Mouse (Mus musculus): ENCODE results near the gene Samsn1. TPM values are rescaled to one million over a fixed set of nuclear protein-coding genes. Genes with fewer than 3 reads are reported as not detected.

The Samsn1 gene
- polyA plus RNA-seq, 1 experiment from 2014 or later = 26.5 TPM

DNA sequence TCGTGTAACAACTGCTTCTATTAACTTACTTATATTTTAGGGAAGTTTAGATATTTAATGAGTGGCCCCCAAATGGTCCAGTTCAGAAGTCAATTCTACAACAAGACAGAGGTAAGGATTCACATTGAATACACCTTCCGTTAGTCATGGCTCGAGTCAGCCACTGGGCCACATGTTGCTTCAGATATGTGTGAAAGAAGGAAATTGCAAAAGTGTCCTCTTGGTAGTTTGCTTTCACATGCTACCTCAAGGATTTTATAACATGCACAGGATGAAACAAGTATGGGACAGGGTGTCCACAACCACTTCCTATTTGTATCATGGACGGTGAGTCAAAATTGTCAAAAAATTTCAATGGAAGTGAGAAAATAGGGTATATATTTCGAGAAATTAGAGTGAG, 110.0 kb downstream of the Samsn1 start:
- no peaks in the 10 kb centered on the region for H3K36me3 ChIP-seq (ENCODE audit: inconsistent target)
- WGBS (ENCODE audit: missing documents) = 34% methylated on average over 5 of the region's 5 CpGs

DNA sequence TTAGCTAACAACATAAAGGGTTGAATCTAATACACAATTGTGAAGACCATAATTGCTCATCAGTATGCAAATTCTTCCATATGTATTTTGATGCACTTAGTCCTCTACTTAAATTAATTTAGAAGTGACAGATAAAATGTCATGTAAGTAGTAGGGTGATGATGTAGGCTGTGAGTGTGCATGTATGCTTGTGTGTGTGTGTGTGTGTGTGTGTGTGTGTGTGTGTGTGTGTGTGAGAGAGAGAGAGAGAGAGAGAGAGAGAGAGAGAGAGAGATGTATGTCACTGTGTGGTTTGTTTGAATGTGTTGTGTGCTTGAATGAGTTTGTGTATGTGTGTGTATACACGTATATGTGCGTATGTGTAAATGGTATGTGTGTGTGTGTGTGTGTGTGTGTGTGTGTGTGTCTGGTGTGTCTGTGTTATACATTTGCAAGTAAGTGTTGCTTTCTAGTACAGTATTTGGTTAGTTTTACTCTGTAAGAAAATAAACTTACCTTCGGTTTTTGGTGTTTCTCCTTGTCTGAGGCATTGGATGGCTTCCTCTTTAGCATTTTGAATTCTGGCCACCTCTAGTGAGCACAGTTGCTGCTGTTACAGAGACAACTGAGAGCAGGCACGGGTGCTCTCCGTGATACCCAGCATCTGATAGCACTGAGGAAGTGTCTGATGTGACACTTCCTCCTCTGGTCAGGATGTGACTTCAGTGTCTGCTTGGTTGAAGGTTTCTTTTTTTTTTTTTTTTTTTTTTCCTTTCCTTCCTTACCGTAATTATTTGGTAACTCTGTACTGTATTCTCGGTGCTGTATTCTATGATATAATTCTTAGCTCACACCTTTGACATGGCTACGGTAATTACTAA, 113.2 kb downstream of the Samsn1 start:
- H3K4me3 ChIP-seq (ENCODE audit: inconsistent target) = peak overlapping the region; percentile 35
- H3K27ac ChIP-seq = peak overlapping the region; percentile 66
- 0% methylated on average over 6 of the region's 8 CpGs for WGBS (ENCODE audit: missing documents)
- H3K79me2 ChIP-seq (ENCODE audit: inconsistent target) = peaks cover 48% of the 10 kb centered on the region
- no peaks in the 10 kb centered on the region for H3K36me3 ChIP-seq (ENCODE audit: inconsistent target)

More for the DNA sequence above, 110.0 kb downstream of the Samsn1 start:
- Histone ChIP-seq H3K27ac (no peak overlapping the region), H3K4me3 (ENCODE audit: inconsistent target) (no peak overlapping the region), H3K79me2 (ENCODE audit: inconsistent target) (peaks cover 16% of the 10 kb centered on the region)

- 31% methylated on average over 2 of the region's 2 CpGs for WGBS (ENCODE audit: missing documents)
- no peaks in the 10 kb centered on the region for H3K36me3 ChIP-seq (ENCODE audit: inconsistent target)
- peaks cover 68% of the 10 kb centered on the region for H3K79me2 ChIP-seq (ENCODE audit: inconsistent target)
- H3K27ac ChIP-seq = no peak overlapping the region
- H3K4me3 ChIP-seq (ENCODE audit: inconsistent target) = no peak overlapping the region
Observed at GRCm38 (mm10) chr16:75906790-75907189, 115.3 kb downstream of the Samsn1 start.

- Histone ChIP-seq H3K36me3 (ENCODE audit: inconsistent target) (no peaks in the 10 kb centered on the region), H3K4me3 (ENCODE audit: inconsistent target) (no peak overlapping the region), H3K27ac (no peak overlapping the region), H3K79me2 (ENCODE audit: inconsistent target) (peaks cover 74% of the 10 kb centered on the region)
- WGBS (ENCODE audit: missing documents) = 100% methylated on average over 1 of the region's 1 CpGs
Observed at GRCm38 (mm10) chr16:75906260-75906659, 115.8 kb downstream of the Samsn1 start.

- Histone ChIP-seq H3K36me3 (ENCODE audit: inconsistent target) (no peaks in the 10 kb centered on the region), H3K4me3 (ENCODE audit: inconsistent target) (no peak overlapping the region), H3K27ac (no peak overlapping the region), H3K79me2 (ENCODE audit: inconsistent target) (peaks cover 83% of the 10 kb centered on the region)
- WGBS (ENCODE audit: missing documents) = 55% methylated on average over 1 of the region's 1 CpGs
Observed at GRCm38 (mm10) chr16:75905324-75905723, 116.8 kb downstream of the Samsn1 start.

DNA sequence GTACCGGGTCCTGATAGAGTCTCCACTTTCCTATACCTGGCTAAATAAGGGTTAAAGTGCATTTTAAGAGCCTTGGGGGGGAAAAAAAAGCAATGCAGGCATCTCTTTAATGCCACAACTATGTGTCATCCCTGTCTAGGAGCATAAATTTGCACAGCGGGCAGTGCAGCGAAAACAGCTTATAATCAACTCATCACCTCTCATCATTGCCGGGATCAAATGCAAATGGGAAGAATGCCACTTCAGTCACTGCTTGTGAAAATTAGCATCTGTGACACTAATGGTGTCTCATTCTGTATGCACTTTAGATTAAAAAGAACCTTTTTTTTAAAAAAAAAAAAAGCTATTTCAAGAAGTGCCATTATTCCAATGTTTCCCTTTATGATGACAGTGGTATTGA, 118.0 kb downstream of the Samsn1 start:
- H3K27ac ChIP-seq = no peak overlapping the region
- WGBS (ENCODE audit: missing documents) = 68% methylated on average over 4 of the region's 4 CpGs
- H3K79me2 ChIP-seq (ENCODE audit: inconsistent target) = peaks cover 96% of the 10 kb centered on the region
- no peaks in the 10 kb centered on the region for H3K36me3 ChIP-seq (ENCODE audit: inconsistent target)
- H3K4me3 ChIP-seq (ENCODE audit: inconsistent target) = no peak overlapping the region

DNA sequence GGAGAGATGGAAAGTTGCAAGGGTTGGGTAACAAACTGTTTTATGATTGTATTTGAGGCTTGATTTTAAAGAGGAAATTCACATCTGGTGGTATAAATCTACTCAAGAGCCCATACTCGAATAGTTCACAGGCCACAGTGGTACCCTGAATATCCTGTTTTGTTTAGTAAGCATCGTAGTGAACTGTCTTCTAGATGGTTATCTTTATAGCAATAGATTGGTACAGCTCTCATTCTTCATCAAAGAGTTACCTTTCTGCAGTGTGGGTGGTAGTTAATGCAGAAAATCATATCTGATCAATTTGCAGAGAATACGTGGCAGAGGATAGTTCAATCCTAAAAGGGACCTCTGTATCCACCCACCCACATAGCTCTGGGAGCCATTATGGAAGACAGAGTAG, 119.1 kb downstream of the Samsn1 start:
- no peak overlapping the region for H3K4me3 ChIP-seq (ENCODE audit: inconsistent target)
- H3K79me2 ChIP-seq (ENCODE audit: inconsistent target) = peaks cover 100% of the 10 kb centered on the region
- H3K36me3 ChIP-seq (ENCODE audit: inconsistent target) = no peaks in the 10 kb centered on the region
- no peak overlapping the region for H3K27ac ChIP-seq
- WGBS (ENCODE audit: missing documents) = 56% methylated on average over 3 of the region's 3 CpGs

DNA sequence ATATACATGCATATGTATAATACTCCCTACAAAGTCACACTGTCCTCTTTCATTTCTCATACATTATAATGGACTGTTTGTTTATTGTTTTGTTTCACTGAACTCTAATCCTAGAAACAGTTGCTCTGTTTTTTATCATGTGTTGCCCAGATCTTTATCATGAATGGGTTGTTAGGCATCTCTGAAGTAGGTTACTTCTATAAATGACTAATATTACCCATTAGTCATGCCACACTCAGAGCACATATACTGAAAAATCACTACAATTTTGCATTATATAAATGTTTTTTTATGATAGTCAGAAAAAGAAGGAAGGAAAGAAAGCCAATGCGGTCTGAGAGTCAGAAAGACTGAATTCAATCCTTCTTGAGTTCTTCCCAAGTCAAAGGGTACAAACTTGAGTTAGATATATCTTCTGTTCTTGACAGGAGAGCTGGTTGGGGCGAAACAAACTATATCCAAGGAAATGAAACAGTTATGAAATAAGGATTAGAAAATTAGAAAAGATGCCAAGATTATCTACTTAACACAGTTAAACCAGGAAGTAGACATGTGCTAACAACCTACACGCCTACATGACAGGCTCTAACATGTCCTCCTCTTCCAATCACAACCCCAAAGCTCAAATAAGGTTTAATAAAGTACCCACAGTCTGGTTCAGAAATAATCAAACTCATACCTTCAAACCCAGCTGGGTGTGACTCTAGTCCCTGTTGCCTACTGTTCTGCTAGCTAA, 122.0 kb downstream of the Samsn1 start:
- Histone ChIP-seq H3K4me3 (ENCODE audit: inconsistent target) (no peak overlapping the region), H3K27ac (no peak overlapping the region), H3K36me3 (ENCODE audit: inconsistent target) (no peaks in the 10 kb centered on the region), H3K79me2 (ENCODE audit: inconsistent target) (peaks cover 97% of the 10 kb centered on the region)
- 61% methylated on average over 3 of the region's 3 CpGs for WGBS (ENCODE audit: missing documents)

DNA sequence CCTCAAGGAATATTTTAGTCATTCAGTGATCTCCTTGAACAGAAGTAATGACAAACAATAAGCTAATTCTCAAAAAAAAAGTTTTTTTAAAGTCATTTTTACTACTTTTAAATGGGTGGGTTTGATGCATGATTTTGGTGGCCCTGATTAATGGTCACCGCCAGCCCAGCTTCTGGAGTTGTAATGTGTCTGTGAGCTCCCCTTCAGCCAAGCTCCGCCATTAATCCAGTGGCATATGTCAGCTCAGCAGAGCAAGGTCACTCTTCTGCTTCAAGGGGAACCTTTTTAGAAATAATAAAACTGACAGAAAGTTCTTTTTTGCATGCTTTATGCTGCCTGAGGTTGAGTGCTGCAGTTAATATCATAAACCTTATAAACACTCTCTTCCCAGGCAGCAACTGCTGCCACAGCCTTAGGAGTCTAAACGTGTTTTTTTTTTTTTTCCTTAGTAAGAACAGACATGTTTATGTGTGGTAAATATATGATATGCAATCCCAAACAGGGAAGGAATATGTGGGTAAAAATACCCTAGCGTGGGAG, 124.2 kb downstream of the Samsn1 start:
- WGBS (ENCODE audit: missing documents) = 84% methylated on average over 4 of the region's 4 CpGs
- H3K27ac ChIP-seq = no peak overlapping the region
- H3K4me3 ChIP-seq (ENCODE audit: inconsistent target) = no peak overlapping the region
- H3K79me2 ChIP-seq (ENCODE audit: inconsistent target) = peaks cover 97% of the 10 kb centered on the region
- H3K36me3 ChIP-seq (ENCODE audit: inconsistent target) = no peaks in the 10 kb centered on the region

- Histone ChIP-seq H3K27ac (no peak overlapping the region), H3K36me3 (ENCODE audit: inconsistent target) (no peaks in the 10 kb centered on the region), H3K79me2 (ENCODE audit: inconsistent target) (peaks cover 97% of the 10 kb centered on the region), H3K4me3 (ENCODE audit: inconsistent target) (no peak overlapping the region)
- 92% methylated on average over 5 of the region's 5 CpGs for WGBS (ENCODE audit: missing documents)
Observed at GRCm38 (mm10) chr16:75894263-75894901, 127.7 kb downstream of the Samsn1 start.

GRCm38 (mm10) chr16:75893470-75893869, 128.6 kb downstream of the Samsn1 start:
- WGBS (ENCODE audit: missing documents) = 78% methylated on average over 1 of the region's 1 CpGs
- Histone ChIP-seq H3K79me2 (ENCODE audit: inconsistent target) (peaks cover 97% of the 10 kb centered on the region), H3K36me3 (ENCODE audit: inconsistent target) (no peaks in the 10 kb centered on the region), H3K27ac (no peak overlapping the region), H3K4me3 (ENCODE audit: inconsistent target) (no peak overlapping the region)

- no peaks in the 10 kb centered on the region for H3K36me3 ChIP-seq (ENCODE audit: inconsistent target)
- no peak overlapping the region for H3K27ac ChIP-seq
- peaks cover 61% of the 10 kb centered on the region for H3K79me2 ChIP-seq (ENCODE audit: inconsistent target)
- H3K4me3 ChIP-seq (ENCODE audit: inconsistent target) = no peak overlapping the region
- WGBS (ENCODE audit: missing documents) = 45% methylated on average over 6 of the region's 6 CpGs
Observed at GRCm38 (mm10) chr16:75889081-75889646, 132.9 kb downstream of the Samsn1 start.

GRCm38 (mm10) chr16:75887203-75887602, 134.9 kb downstream of the Samsn1 start:
- H3K4me3 ChIP-seq (ENCODE audit: inconsistent target) = no peak overlapping the region
- peaks cover 41% of the 10 kb centered on the region for H3K79me2 ChIP-seq (ENCODE audit: inconsistent target)
- H3K36me3 ChIP-seq (ENCODE audit: inconsistent target) = 0 out of 2 replicates have a peak, but pooled peaks cover 8% of the 10 kb centered on the region
- 31% methylated on average over 5 of the region's 6 CpGs for WGBS (ENCODE audit: missing documents)
- no peak overlapping the region for H3K27ac ChIP-seq

GRCm38 (mm10) chr16:75878885-75879284, 143.2 kb downstream of the Samsn1 start:
- no peaks in the 10 kb centered on the region for H3K79me2 ChIP-seq (ENCODE audit: inconsistent target)
- peaks cover 8% of the 10 kb centered on the region; the same call in 1 of the 2 replicates for H3K36me3 ChIP-seq (ENCODE audit: inconsistent target)
- no peak overlapping the region for H3K4me3 ChIP-seq (ENCODE audit: inconsistent target)
- 100% methylated on average over 2 of the region's 2 CpGs for WGBS (ENCODE audit: missing documents)
- no peak overlapping the region for H3K27ac ChIP-seq

Measured in macrophage (primary cell).